Mouse (Mus musculus) megakaryocyte, embryonic 14.5 days (primary cell): ENCODE measurements around the gene Prmt1.

Source experiments
- FLI1 ChIP-seq: IDR thresholded peaks from 2 replicates; pipeline ENCODE4 v1.6.1; 2012; ENCODE audit warnings: low read length, inconsistent platforms, mixed read lengths
- GATA1 ChIP-seq: IDR thresholded peaks from 3 replicates; pipeline ENCODE4 v1.6.1; 2012; ENCODE audit warnings: mixed read lengths, low read length, inconsistent platforms, borderline replicate concordance

DNA sequence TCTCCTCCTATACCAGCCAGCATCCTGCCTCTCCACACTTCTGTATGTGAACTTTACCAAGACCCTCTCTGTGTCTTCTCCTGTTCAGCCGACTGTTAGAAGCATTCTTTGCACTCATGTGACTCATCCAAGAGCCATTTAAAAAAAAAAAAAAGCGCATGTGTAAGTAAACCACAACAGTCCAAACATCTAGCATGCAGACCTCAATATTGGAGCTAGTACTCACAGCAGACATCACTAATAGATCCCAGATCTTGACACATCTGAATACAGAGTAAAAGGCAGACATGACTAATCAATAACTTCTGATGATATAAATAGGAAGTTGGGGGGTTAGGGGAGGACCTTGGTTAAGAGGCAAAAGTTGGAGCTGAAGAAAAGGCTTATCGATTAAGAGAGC, 49.3 kb upstream of the Prmt1 start:
- TF ChIP-seq FLI1 = no peak
- no peak for TF ChIP-seq GATA1
